Mouse (Mus musculus): ENCODE results near the gene Tedc1. TPM values are rescaled to one million over a fixed set of nuclear protein-coding genes. Genes with fewer than 3 reads are reported as not detected.
A peak's percentile ranks its signal among the peaks of the same experiment; 100 is the strongest.

The Tedc1 gene
- polyA plus RNA-seq, 1 experiment from 2014 or later: 2.6 TPM

- Histone ChIP-seq H3K4me2 (replicated peaks; ENCODE audit: low read depth, low read length) (peak overlapping the region; percentile 88), H3K4me1 (ENCODE audit: insufficient read depth, low read depth, low read length) (peaks cover 18% of the 10 kb centered on the region), H3K36me3 (ENCODE audit: insufficient read depth, low read length) (no peaks in the 10 kb centered on the region), H3K4me3 (ENCODE audit: low read depth, low read length) (peak overlapping the region; percentile 41), H3K27me3 (replicated peaks; ENCODE audit: insufficient read depth, low read length) (no peaks in the 10 kb centered on the region), H3K27ac (ENCODE audit: low read length) (peak overlapping the region; percentile 93), H3K9me3 (ENCODE audit: low read length) (no peaks in the 10 kb centered on the region), H3K9ac (replicated peaks; ENCODE audit: low read depth) (peak overlapping the region; percentile 44)
- peak; percentile 8; the same call in 1 of the 2 replicates for ATAC-seq
- DNase-seq (ENCODE audit: low spot score): peak; percentile 85
- TF ChIP-seq EP300 (IDR thresholded peaks at IDR 0.05): no peak; the same call in 1 of the 2 replicates
- 3% methylated on average over 32 of the region's 32 CpGs for WGBS
These were observed 997 bp upstream of the Tedc1 start for GRCm38 (mm10) chr12:113155076-113155771.

- H3K27me3 ChIP-seq (replicated peaks; ENCODE audit: insufficient read depth, low read length): no peaks in the 10 kb centered on the region
- no peaks in the 10 kb centered on the region for H3K9me3 ChIP-seq (ENCODE audit: low read length)
- H3K4me3 ChIP-seq (ENCODE audit: low read depth, low read length): peak overlapping the region; percentile 44
- TF ChIP-seq EP300 (IDR thresholded peaks at IDR 0.05) (no peak), CTCF (IDR thresholded peaks at IDR 0.05) (no peak)
- DNase-seq (ENCODE audit: low spot score) (peak; percentile 53), ATAC-seq (peak; percentile 0; the same call in 1 of the 2 replicates)
- H3K27ac ChIP-seq (ENCODE audit: low read length): 0 out of 2 replicates have a peak overlapping the region, but pooled peaks have one; percentile 3
- H3K4me1 ChIP-seq (ENCODE audit: insufficient read depth, low read depth, low read length): peaks cover 18% of the 10 kb centered on the region
- under 1% methylated on average over 18 of the region's 23 CpGs for WGBS
- no peak overlapping the region for H3K9ac ChIP-seq (replicated peaks; ENCODE audit: low read depth)
- H3K4me2 ChIP-seq (replicated peaks; ENCODE audit: low read depth, low read length): peak overlapping the region; percentile 88
- H3K36me3 ChIP-seq (ENCODE audit: insufficient read depth, low read length): no peaks in the 10 kb centered on the region
These were observed 314 bp downstream of the Tedc1 start for GRCm38 (mm10) chr12:113156540-113156929.

DNA sequence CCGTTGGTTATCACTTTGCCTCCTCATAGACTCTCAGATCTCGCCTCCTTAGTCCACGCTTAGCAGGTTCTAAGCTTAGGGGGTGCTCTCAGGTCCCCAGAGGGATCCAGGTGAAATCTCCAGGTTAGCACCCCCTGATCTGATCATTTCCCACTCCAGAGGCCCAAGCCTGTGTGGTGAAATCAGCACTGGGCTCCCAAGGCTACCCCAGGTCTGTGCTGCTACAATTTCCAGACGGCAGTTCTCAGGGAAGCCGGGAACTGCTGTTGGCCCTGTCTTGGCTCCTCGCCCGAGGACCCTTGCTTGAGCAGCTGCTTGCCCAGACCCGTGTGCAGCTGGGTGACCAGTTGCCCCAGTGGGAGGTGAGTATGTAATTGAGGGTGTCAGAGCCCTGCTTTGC, 781 bp downstream of the Tedc1 start:
- DNase-seq (ENCODE audit: low spot score) (no peak), ATAC-seq (no peak)
- Histone ChIP-seq H3K27ac (ENCODE audit: low read length) (no peak overlapping the region), H3K36me3 (ENCODE audit: insufficient read depth, low read length) (no peaks in the 10 kb centered on the region), H3K9ac (replicated peaks; ENCODE audit: low read depth) (no peak overlapping the region), H3K4me2 (replicated peaks; ENCODE audit: low read depth, low read length) (peak overlapping the region; percentile 88), H3K27me3 (replicated peaks; ENCODE audit: insufficient read depth, low read length) (no peaks in the 10 kb centered on the region), H3K9me3 (ENCODE audit: low read length) (no peaks in the 10 kb centered on the region), H3K4me3 (ENCODE audit: low read depth, low read length) (peak overlapping the region; percentile 44; the same call in 1 of the 2 replicates), H3K4me1 (ENCODE audit: insufficient read depth, low read depth, low read length) (peaks cover 14% of the 10 kb centered on the region)
- no peak for TF ChIP-seq CTCF (IDR thresholded peaks at IDR 0.05)
- TF ChIP-seq EP300 (IDR thresholded peaks at IDR 0.05): no peak
- WGBS: 32% methylated on average over 8 of the region's 8 CpGs

DNA sequence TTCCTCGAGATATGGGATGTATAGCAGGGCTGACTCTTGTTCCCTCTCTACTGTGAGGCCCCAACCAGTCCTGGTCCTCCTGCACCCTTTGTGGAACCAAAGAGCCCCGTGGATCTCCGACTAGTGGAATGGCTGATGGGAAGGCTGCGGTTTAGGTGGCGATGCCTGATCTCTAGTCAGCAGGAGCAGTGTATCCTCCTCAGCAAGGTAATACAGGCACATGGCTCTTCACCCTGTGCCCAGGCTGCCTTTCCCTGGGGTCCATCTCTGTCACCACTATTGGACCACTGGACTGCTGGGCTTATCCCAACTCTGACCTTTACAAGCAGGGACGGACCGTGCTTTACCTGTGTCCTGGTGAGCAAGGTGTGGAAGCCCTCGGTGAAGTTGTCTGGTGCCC, 1.3 kb downstream of the Tedc1 start:
- no peak overlapping the region for H3K4me3 ChIP-seq (ENCODE audit: low read depth, low read length)
- ATAC-seq (no peak), DNase-seq (ENCODE audit: low spot score) (no peak)
- peaks cover 10% of the 10 kb centered on the region for H3K4me1 ChIP-seq (ENCODE audit: insufficient read depth, low read depth, low read length)
- 76% methylated on average over 8 of the region's 8 CpGs for WGBS
- TF ChIP-seq CTCF (IDR thresholded peaks at IDR 0.05) (no peak), EP300 (IDR thresholded peaks at IDR 0.05) (no peak)
- H3K9ac ChIP-seq (replicated peaks; ENCODE audit: low read depth): no peak overlapping the region
- H3K36me3 ChIP-seq (ENCODE audit: insufficient read depth, low read length): no peaks in the 10 kb centered on the region
- H3K27me3 ChIP-seq (replicated peaks; ENCODE audit: insufficient read depth, low read length): no peaks in the 10 kb centered on the region
- H3K9me3 ChIP-seq (ENCODE audit: low read length): no peaks in the 10 kb centered on the region
- no peak overlapping the region for H3K4me2 ChIP-seq (replicated peaks; ENCODE audit: low read depth, low read length)
- H3K27ac ChIP-seq (ENCODE audit: low read length): no peak overlapping the region

DNA sequence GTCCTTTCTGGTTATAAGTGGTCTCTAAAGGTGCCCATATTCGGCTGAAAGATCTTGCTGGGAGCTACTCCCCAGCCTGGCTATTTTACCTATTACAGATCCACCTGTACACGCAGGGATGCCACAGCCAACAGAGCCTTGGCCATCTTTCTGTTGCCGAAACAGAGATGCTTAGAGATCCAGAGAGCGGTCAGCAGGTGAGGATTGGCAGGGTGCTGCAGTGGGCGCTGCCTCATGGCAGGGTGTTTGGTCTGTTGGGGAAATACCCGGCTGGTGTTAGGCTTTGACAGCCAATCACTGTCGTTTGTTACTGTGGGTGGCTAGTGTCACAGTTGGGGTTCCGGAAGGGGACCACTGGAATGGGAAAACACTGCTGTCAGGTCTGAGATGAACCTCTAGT, 1.8 kb downstream of the Tedc1 start:
- H3K27me3 ChIP-seq (replicated peaks; ENCODE audit: insufficient read depth, low read length): no peaks in the 10 kb centered on the region
- DNase-seq (ENCODE audit: low spot score) (no peak), ATAC-seq (no peak)
- no peak overlapping the region for H3K4me3 ChIP-seq (ENCODE audit: low read depth, low read length)
- peaks cover 10% of the 10 kb centered on the region for H3K4me1 ChIP-seq (ENCODE audit: insufficient read depth, low read depth, low read length)
- no peak overlapping the region for H3K27ac ChIP-seq (ENCODE audit: low read length)
- TF ChIP-seq EP300 (IDR thresholded peaks at IDR 0.05) (no peak), CTCF (IDR thresholded peaks at IDR 0.05) (no peak)
- WGBS: 89% methylated on average over 8 of the region's 8 CpGs
- no peak overlapping the region for H3K9ac ChIP-seq (replicated peaks; ENCODE audit: low read depth)
- H3K36me3 ChIP-seq (ENCODE audit: insufficient read depth, low read length): no peaks in the 10 kb centered on the region
- no peaks in the 10 kb centered on the region for H3K9me3 ChIP-seq (ENCODE audit: low read length)
- no peak overlapping the region for H3K4me2 ChIP-seq (replicated peaks; ENCODE audit: low read depth, low read length)

DNA sequence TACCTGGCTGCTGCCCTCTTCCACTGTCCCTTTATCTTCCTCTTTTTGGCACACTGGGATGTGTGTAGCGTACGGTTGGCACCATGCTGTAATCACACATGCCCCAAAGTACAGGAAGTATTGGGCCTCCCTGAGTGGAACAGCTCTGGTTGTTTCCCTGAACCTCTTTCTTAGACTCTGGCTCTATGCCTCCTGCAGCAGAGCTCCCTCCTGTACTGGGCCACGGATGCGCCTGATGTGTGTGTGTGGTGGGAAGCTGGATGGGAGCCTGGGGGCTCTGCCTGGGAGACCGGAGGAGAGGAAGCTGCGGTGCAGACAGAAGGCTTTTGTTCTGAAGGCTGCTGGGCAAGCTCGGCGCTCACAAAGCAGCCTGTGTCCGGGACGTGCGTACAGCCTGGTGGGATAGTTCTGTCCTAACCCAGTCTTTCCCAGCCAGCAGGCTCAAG, 7.4 kb downstream of the Tedc1 start:
- H3K9ac ChIP-seq (replicated peaks; ENCODE audit: low read depth): no peak overlapping the region
- 81% methylated on average over 11 of the region's 11 CpGs for WGBS
- H3K4me2 ChIP-seq (replicated peaks; ENCODE audit: low read depth, low read length): no peak overlapping the region
- no peaks in the 10 kb centered on the region for H3K9me3 ChIP-seq (ENCODE audit: low read length)
- no peaks in the 10 kb centered on the region for H3K27me3 ChIP-seq (replicated peaks; ENCODE audit: insufficient read depth, low read length)
- DNase-seq (ENCODE audit: low spot score) (no peak), ATAC-seq (no peak)
- H3K36me3 ChIP-seq (ENCODE audit: insufficient read depth, low read length): no peaks in the 10 kb centered on the region
- H3K4me1 ChIP-seq (ENCODE audit: insufficient read depth, low read depth, low read length): no peaks in the 10 kb centered on the region
- no peak overlapping the region for H3K27ac ChIP-seq (ENCODE audit: low read length)
- H3K4me3 ChIP-seq (ENCODE audit: low read depth, low read length): no peak overlapping the region
- TF ChIP-seq CTCF (IDR thresholded peaks at IDR 0.05) (no peak), EP300 (IDR thresholded peaks at IDR 0.05) (no peak)

All from lung, postnatal 0 days (tissue).